14 mouse cellular contexts compared by ENCODE assay signal in the genomic region with DNA sequence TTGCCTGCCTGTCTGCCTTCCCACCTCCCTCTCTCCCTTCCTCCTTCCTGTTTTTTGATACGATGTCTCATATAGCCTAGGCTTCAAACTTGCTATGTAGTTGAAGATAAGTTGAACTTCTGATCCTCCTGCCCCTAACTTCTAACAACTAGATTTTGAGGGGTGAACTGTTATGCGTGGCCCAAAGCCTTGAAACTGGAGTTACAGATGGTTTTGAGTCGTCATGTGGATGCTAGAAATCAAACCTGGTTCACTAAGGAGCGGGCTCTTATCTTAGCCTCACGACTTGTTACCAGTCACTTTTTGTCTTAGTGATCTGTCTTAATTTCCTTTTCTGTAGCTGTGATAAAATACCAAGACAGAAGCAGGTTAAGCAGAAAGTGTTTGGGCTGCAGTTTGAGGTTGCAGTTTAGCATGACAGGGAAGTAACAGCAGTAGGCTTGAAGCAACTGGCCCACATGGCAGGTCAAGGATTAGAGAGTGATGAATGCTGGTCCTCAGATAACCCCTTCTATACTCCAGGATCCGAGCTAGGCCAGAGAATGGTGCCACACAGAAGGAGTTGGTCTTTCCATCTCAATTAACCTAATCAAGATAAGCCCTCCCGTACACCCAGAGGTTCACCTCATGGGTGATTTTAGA. TPM values are rescaled to one million over a fixed set of nuclear protein-coding genes. Genes with fewer than 3 reads are reported as not detected.
DNase-seq lines count a peak whose midpoint lies in the region; ATAC-seq and TF ChIP-seq lines count a peak whose summit lies in the region.
"Had no signal": no experiment of that assay in that cellular context is flagged by ENCODE, and none has a peak within 500 bp of the region (broad histone marks: within the 10 kb centered on the region; RNA-seq: fewer than 3 reads in every experiment).

No protein-coding gene starts in this region.

- H3K4me2 ChIP-seq in intestine, postnatal 0 days (replicated peaks; ENCODE audit: low read depth) = no peak overlapping the region
- no peak overlapping the region for H3K4me2 ChIP-seq in stomach, embryonic 14.5 days (replicated peaks; ENCODE audit: low read depth, low read length)

- no peak for ATAC-seq in megakaryocyte, adult 5-6 weeks (ENCODE audit: poor library complexity, severe bottlenecking)
- no peak for ATAC-seq in intestine, postnatal 0 days
- no peak for ATAC-seq in stomach, embryonic 14.5 days (ENCODE audit: insufficient number of reproducible peaks, insufficient read depth, low FRiP score, low read depth)
- ATAC-seq: inflammation-experienced regulatory T-cells, adult 6 months had no signal

- peak overlapping the region; percentile 98 for H3K4me3 ChIP-seq in megakaryocyte, embryonic 14.5 days (replicated peaks)
- H3K4me3 ChIP-seq in intestine, postnatal 0 days (ENCODE audit: low read depth, low read length) = no peak overlapping the region
- no peak overlapping the region for H3K4me3 ChIP-seq in stomach, embryonic 14.5 days (ENCODE audit: low read depth, low read length)

- no peak overlapping the region for H3K9ac ChIP-seq in intestine, postnatal 0 days (ENCODE audit: low read depth, low read length)
- H3K9ac ChIP-seq in stomach, embryonic 14.5 days (replicated peaks; ENCODE audit: low read depth, low read length) = no peak overlapping the region

- 0 out of 2 replicates have a peak overlapping the region, but pooled peaks have one; percentile 62 for H3K27ac ChIP-seq in intestine, postnatal 0 days (ENCODE audit: low read depth, low read length)
- H3K27ac ChIP-seq in stomach, embryonic 14.5 days (ENCODE audit: low read length) = peak overlapping the region; percentile 80; the same call in 1 of the 2 replicates

- H3K9me3 ChIP-seq in megakaryocyte, embryonic 14.5 days = no peaks in the 10 kb centered on the region
- H3K9me3 ChIP-seq in intestine, postnatal 0 days (ENCODE audit: control insufficient read depth) = no peaks in the 10 kb centered on the region
- H3K9me3 ChIP-seq in stomach, embryonic 14.5 days (ENCODE audit: control insufficient read depth, low read depth, low read length) = no peaks in the 10 kb centered on the region

- peaks cover 1% of the 10 kb centered on the region for H3K27me3 ChIP-seq in megakaryocyte, embryonic 14.5 days (replicated peaks)
- no peaks in the 10 kb centered on the region for H3K27me3 ChIP-seq in intestine, postnatal 0 days (replicated peaks; ENCODE audit: control insufficient read depth, insufficient read depth, low read length)
- no peaks in the 10 kb centered on the region for H3K27me3 ChIP-seq in stomach, embryonic 14.5 days (ENCODE audit: control insufficient read depth, insufficient read depth, low read length)

- peak; percentile 81 for DNase-seq in heart, adult 11 months
- no peak for DNase-seq in heart, postnatal 4 days
- DNase-seq in spleen, postnatal 36 days (ENCODE audit: low spot score in 2 of 2) = no peak
- no peak for DNase-seq in thymus, postnatal 14 days
- DNase-seq: cerebellum, postnatal 36 days; midbrain, embryonic 14.5 days had no signal

- peaks cover 28% of the 10 kb centered on the region for H3K36me3 ChIP-seq in megakaryocyte, embryonic 14.5 days (replicated peaks; ENCODE audit: low read length)
- peaks cover 24% of the 10 kb centered on the region for H3K36me3 ChIP-seq in intestine, postnatal 0 days (ENCODE audit: control insufficient read depth, insufficient read depth)
- peaks cover 22% of the 10 kb centered on the region for H3K36me3 ChIP-seq in stomach, embryonic 14.5 days (ENCODE audit: control insufficient read depth, insufficient read depth, low read length)

- TF ChIP-seq CTCF in intestine, postnatal 0 days (IDR thresholded peaks at IDR 0.05; ENCODE audit: low read depth) = no peak

- 78% methylated on average over 7 of the region's 7 CpGs for WGBS in intestine, postnatal 0 days
- 70% methylated on average over 7 of the region's 7 CpGs for WGBS in stomach, embryonic 14.5 days

- peaks cover 65% of the 10 kb centered on the region for H3K4me1 ChIP-seq in megakaryocyte, embryonic 14.5 days
- H3K4me1 ChIP-seq in intestine, postnatal 0 days (replicated peaks; ENCODE audit: control insufficient read depth, insufficient read depth, low read length) = 0 out of 2 replicates have a peak, but pooled peaks cover 8% of the 10 kb centered on the region
- H3K4me1 ChIP-seq in stomach, embryonic 14.5 days (ENCODE audit: control insufficient read depth, insufficient read depth, low read length) = peaks cover 16% of the 10 kb centered on the region

RNA-seq across cellular contexts. Expression of gene Fam69b, which starts 12.9 kb away (rescaled TPM):
- total RNA-seq in heart, postnatal 4 days (2021) = 1 to 10 TPM; 6.1 to 7.0 TPM
- polyA plus RNA-seq in megakaryocyte, embryonic 14.5 days (2012; ENCODE audit: insufficient read depth, low replicate concordance) = 1.2 TPM in 1 of 2 replicates, not detected in the other
- 0.33 TPM in 1 of 2 replicates, not detected in the other for total RNA-seq in megakaryocyte, adult 5-6 weeks (2015)
- 0.11 and 0.33 TPM in 2 replicates for total RNA-seq in megakaryocyte, adult 5-6 weeks (2017)
- polyA plus RNA-seq in intestine, postnatal 0 days (2015; fragmentation: Nextera tagmentation; extraction: Ambion mirVana) = 6.8 and 6.9 TPM in 2 replicates
- polyA plus RNA-seq in stomach, embryonic 14.5 days (2014; fragmentation: Nextera tagmentation; extraction: Ambion mirVana) = 37.7 and 38.5 TPM in 2 replicates

RNA-seq across cellular contexts. Expression of gene Lcn4, which starts 30.0 kb away (rescaled TPM):
- total RNA-seq in heart, postnatal 4 days (2021) = not detected
- polyA plus RNA-seq in megakaryocyte, embryonic 14.5 days (2012; ENCODE audit: insufficient read depth, low replicate concordance) = not detected in 2 replicates
- 0.96 TPM in 1 of 2 replicates, not detected in the other for total RNA-seq in megakaryocyte, adult 5-6 weeks (2015)
- total RNA-seq in megakaryocyte, adult 5-6 weeks (2017) = not detected in 2 replicates
- polyA plus RNA-seq in intestine, postnatal 0 days (2015; fragmentation: Nextera tagmentation; extraction: Ambion mirVana) = not detected in 2 replicates
- polyA plus RNA-seq in stomach, embryonic 14.5 days (2014; fragmentation: Nextera tagmentation; extraction: Ambion mirVana) = not detected in 2 replicates
- total RNA-seq: granulocyte monocyte progenitor cell, adult 5-6 weeks; layer of hippocampus, postnatal 10 days had no signal
- polyA plus RNA-seq: liver, embryonic 16.5 days; midbrain, embryonic 14.5 days had no signal

RNA-seq across cellular contexts. Expression of gene Agpat2, which starts 36.9 kb away (rescaled TPM):
- 10 to 100 TPM; 23.9 to 25.4 TPM for total RNA-seq in heart, postnatal 4 days (2021)
- polyA plus RNA-seq in megakaryocyte, embryonic 14.5 days (2012; ENCODE audit: insufficient read depth, low replicate concordance) = 34.1 and 41.8 TPM in 2 replicates
- total RNA-seq in megakaryocyte, adult 5-6 weeks (2015) = 37.0 and 41.9 TPM in 2 replicates
- 38.1 and 43.6 TPM in 2 replicates for total RNA-seq in megakaryocyte, adult 5-6 weeks (2017)
- polyA plus RNA-seq in intestine, postnatal 0 days (2015; fragmentation: Nextera tagmentation; extraction: Ambion mirVana) = 124 and 128 TPM in 2 replicates
- 43.7 and 44.8 TPM in 2 replicates for polyA plus RNA-seq in stomach, embryonic 14.5 days (2014; fragmentation: Nextera tagmentation; extraction: Ambion mirVana)

RNA-seq across cellular contexts. Expression of gene Gm20532, which starts 54.7 kb away (rescaled TPM):
- not detected for total RNA-seq in heart, postnatal 4 days (2021)
- polyA plus RNA-seq in megakaryocyte, embryonic 14.5 days (2012; ENCODE audit: insufficient read depth, low replicate concordance) = not detected in 2 replicates
- 0.36 TPM in 1 of 2 replicates, not detected in the other for total RNA-seq in megakaryocyte, adult 5-6 weeks (2015)
- total RNA-seq in megakaryocyte, adult 5-6 weeks (2017) = not detected in 2 replicates
- polyA plus RNA-seq in intestine, postnatal 0 days (2015; fragmentation: Nextera tagmentation; extraction: Ambion mirVana) = not detected in 2 replicates
- polyA plus RNA-seq in stomach, embryonic 14.5 days (2014; fragmentation: Nextera tagmentation; extraction: Ambion mirVana) = not detected in 2 replicates
- total RNA-seq: granulocyte monocyte progenitor cell, adult 5-6 weeks; layer of hippocampus, postnatal 10 days had no signal
- polyA plus RNA-seq: inflammation-experienced regulatory T-cells, adult 6 months; liver, embryonic 16.5 days; midbrain, embryonic 14.5 days had no signal
